Comparison of ENCODE assay signal across 8 mouse cellular contexts in the genomic region with DNA sequence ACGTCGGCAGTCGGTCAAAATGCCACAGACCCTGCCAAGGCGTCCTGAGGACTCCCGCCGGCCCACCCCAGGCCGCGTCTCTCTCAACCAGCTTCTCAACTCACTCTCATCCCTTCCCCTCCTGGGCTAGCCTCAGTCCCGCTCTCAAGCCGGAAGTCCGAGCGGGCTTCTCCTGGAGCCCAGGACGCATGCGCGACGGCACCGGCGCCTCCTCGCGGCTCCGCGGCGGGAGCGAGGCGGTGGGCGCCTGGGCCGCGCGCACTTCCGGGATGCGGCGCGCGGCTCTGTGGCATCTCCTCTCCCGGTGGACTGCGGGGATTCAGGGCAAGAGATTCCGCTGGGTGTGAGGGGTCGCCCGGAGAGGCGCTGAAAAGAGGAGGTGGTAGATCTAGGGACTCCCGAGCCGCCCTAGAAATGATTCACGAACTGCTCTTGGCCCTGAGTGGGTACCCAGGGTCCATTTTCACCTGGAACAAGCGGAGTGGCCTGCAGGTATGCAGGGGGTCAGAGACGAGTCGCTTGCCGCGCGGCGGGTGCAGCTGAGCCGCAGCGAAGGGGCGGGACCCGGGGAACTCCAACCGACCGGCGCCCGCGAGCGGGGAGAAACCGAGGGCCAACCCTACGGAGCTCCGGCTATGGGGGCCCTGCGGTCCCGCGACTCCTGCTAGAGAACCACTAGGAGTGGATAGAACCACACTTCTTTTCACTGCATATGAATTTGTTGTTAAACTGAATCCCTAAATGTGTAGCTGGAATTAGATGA. TPM values are rescaled to one million over a fixed set of nuclear protein-coding genes. Genes with fewer than 3 reads are reported as not detected.
DNase-seq lines count a peak whose midpoint lies in the region; ATAC-seq lines count a peak whose summit lies in the region.

A gene (minus strand): TSS at position 146 of the 763 bp plus-strand sequence.

- no peaks in the 10 kb centered on the region for H3K27me3 ChIP-seq in intestine, embryonic 14.5 days (replicated peaks; ENCODE audit: control insufficient read depth, insufficient read depth, low read length)

- peak; percentile 96 for ATAC-seq in intestine, embryonic 14.5 days (replicated peaks; ENCODE audit: low FRiP score, low TSS enrichment, low read depth)

- intact Hi-C loops in gastrocnemius, postnatal 14 days (cut with DNase I; ENCODE audit: low total_unique reads): no loop called here
- intact Hi-C loops in left cerebral cortex, postnatal 14 days (cut with DNase I): no loop called here

- under 1% methylated on average over 66 of the region's 66 CpGs for WGBS in intestine, embryonic 14.5 days

- peak within 1 kb of the TSS; percentile 82 for H3K9ac ChIP-seq in intestine, embryonic 14.5 days (ENCODE audit: low read length)

- peaks cover 20% of the 10 kb centered on the region for H3K4me1 ChIP-seq in intestine, embryonic 14.5 days (replicated peaks; ENCODE audit: control insufficient read depth, insufficient read depth, low read length)

- peak within 1 kb of the TSS; percentile 82 for H3K27ac ChIP-seq in intestine, embryonic 14.5 days (ENCODE audit: low read depth)

- DNase-seq in adipocyte (ENCODE audit: low spot score): peak; percentile 92
- DNase-seq in embryo, embryonic 10 days (ENCODE audit: low spot score): peak; percentile 95
- DNase-seq in gastrocnemius, postnatal 14 days: peak; percentile 92
- peak; percentile 90 for DNase-seq in intestine, embryonic 14.5 days (ENCODE audit: low spot score)
- DNase-seq in left cerebral cortex, postnatal 14 days (ENCODE audit: low spot score in 2 of 2): peak; percentile 77 to 86
- DNase-seq in mesoderm, embryonic 11.5 days (ENCODE audit: low read depth, low spot score): peak; percentile 94
- DNase-seq in right cerebral cortex, postnatal 36 days (ENCODE audit: low spot score in 2 of 2): peak; percentile 69 to 75
- DNase-seq in yolk sac, embryonic 10.5 days (ENCODE audit: low spot score): peak; percentile 89

- H3K4me2 ChIP-seq in intestine, embryonic 14.5 days (ENCODE audit: low read length): peak within 1 kb of the TSS; percentile 95

- peaks cover 35% of the 10 kb centered on the region for H3K36me3 ChIP-seq in intestine, embryonic 14.5 days (ENCODE audit: control insufficient read depth, insufficient read depth, low read length)

- H3K9me3 ChIP-seq in intestine, embryonic 14.5 days (ENCODE audit: control insufficient read depth, low read length): no peaks in the 10 kb centered on the region

- H3K4me3 ChIP-seq in intestine, embryonic 14.5 days (ENCODE audit: low read depth, low read length): peak within 1 kb of the TSS; percentile 94

RNA-seq across cellular contexts. Expression of the gene that starts here (rescaled TPM):
- 1 to 10 TPM; 4.5 to 5.1 TPM for total RNA-seq in gastrocnemius, postnatal 14 days (2021)
- 8.7 and 11.1 TPM in 2 replicates for polyA plus RNA-seq in intestine, embryonic 14.5 days (2014; fragmentation: Nextera tagmentation; extraction: Ambion mirVana)
- 1 to 10 TPM; 6.1 to 6.3 TPM for total RNA-seq in left cerebral cortex, postnatal 14 days (2021)

Comparison
In these comparisons a context has a peak if more than half of its experiments do, and no peak if none do; other contexts are left out.
1. Peak in every context shown above with its lines: DNase-seq, ATAC-seq, H3K4me3 ChIP-seq and H3K27ac ChIP-seq.